Mouse (Mus musculus): ENCODE measurements around the gene Tfpi2. TPM values are rescaled to one million over a fixed set of nuclear protein-coding genes. Genes with fewer than 3 reads are reported as not detected.

The Tfpi2 gene
- 8.4 and 8.5 TPM in 2 replicates for polyA plus RNA-seq (2015; fragmentation: Nextera tagmentation; extraction: Ambion mirVana)

GRCm38 (mm10) chr6:3988750-3989149 lies at the start of gene Tfpi2:
Gene Tfpi2, minus strand, starts transcription at chr6:3988919.

GRCm38 (mm10) chr6:4003890-4004306 lies 15.2 kb upstream of the Tfpi2 start, which contains the start of gene Gng11:
Gene Gng11, plus strand, starts transcription at chr6:4003904.

GRCm38 (mm10) chr6:3993492-3993891 lies 4.8 kb upstream of the Tfpi2 start, which contains the start of gene Gngt1:
Gene Gngt1, plus strand, starts transcription at chr6:3993792.

Other genes with a start within 250 kb of the Tfpi2 start
- not detected in 2 replicates for gene Calcr, start 224.2 kb downstream of the Tfpi2 start, polyA plus RNA-seq (2015; fragmentation: Nextera tagmentation; extraction: Ambion mirVana)
- not detected in 2 replicates for gene Gngt1, start 4.9 kb upstream of the Tfpi2 start, polyA plus RNA-seq (2015; fragmentation: Nextera tagmentation; extraction: Ambion mirVana)
- 111 and 124 TPM in 2 replicates for gene Gng11, start 15.0 kb upstream of the Tfpi2 start, polyA plus RNA-seq (2015; fragmentation: Nextera tagmentation; extraction: Ambion mirVana)
- 51.8 and 62.5 TPM in 2 replicates for gene Bet1, start 98.1 kb upstream of the Tfpi2 start, polyA plus RNA-seq (2015; fragmentation: Nextera tagmentation; extraction: Ambion mirVana)

All from urinary bladder, postnatal 0 days (tissue).